Mouse (Mus musculus): ENCODE measurements around the gene Adrb1.
"Not testable (repeated sequence)": the region's sequence is repeated elsewhere in the genome, so short reads cannot be mapped to it uniquely, and the experiment has no call there.

The Adrb1 gene

DNA sequence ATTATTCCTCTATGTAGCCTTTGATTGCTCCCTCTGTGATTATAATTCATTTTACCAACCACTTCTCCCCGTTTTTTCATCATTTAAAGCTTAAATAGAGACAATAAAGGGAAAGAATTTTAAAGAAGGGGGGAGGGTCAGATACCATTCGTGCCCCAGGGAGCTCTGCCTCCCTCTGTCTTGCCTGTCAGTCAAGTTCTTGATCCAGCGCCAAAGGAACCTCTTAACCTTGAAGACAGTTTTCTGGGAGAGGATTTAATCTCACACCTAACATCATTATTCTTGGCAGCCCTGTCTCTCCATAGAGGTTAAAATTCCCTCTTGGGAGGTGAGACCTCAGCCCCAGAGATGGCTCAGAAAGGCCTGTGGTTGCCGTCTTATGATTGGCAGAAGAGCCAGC, 28.7 kb downstream of the Adrb1 start:
- DNase-seq, result no peak

DNA sequence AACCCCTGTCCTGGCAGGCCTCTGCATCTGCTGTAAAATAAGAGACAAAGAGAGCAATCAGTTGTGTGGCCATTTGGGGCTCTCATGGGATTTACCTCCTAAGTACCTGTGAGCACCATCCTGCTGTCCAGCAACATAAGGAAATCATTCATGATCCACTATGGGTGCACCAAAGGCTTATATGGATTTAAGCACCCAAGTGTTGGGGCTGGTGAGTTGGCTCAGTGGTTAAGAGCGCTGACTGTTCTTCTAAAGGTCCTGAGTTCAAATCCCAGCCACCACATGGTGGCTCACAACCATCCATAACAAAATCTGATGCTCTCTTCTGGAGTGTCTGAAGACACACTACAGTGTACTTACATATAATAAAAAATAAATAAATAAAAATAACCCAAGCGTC, 32.5 kb downstream of the Adrb1 start:
- DNase-seq, result not testable (repeated sequence)

DNA sequence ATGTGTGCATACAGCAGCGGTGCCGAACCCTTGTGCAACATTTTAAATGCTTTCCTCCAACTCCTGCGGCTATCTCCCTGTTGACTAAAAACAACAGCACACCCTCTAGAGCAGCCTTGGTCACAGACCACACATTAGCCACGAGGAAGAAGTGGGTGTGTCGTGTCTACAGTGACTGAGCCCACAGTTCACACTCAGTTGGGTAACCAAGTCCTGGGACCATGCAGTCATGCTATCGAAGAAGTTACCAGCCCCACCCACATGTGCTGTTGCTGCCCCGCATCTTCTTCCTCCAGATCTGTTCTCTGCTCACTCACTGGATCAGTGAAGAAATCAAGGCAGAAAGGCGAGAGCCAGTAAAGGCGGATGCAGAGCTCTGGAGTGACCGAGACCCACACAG, 34.4 kb downstream of the Adrb1 start:
- DNase-seq, result no peak

DNA sequence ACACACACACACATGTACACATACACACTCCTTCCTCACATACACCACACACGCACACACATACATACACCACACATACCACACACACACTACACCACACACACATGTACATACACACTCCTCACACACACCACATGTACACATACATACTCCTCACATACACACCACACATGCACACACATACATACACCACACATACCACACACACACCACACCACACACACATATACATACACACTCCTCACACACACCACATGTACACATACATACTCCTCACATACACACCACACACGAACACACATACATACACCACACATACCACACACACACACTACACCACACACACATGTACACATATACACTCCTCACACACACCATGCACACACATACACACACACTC, 36.3 kb downstream of the Adrb1 start:
- no peak for DNase-seq

DNA sequence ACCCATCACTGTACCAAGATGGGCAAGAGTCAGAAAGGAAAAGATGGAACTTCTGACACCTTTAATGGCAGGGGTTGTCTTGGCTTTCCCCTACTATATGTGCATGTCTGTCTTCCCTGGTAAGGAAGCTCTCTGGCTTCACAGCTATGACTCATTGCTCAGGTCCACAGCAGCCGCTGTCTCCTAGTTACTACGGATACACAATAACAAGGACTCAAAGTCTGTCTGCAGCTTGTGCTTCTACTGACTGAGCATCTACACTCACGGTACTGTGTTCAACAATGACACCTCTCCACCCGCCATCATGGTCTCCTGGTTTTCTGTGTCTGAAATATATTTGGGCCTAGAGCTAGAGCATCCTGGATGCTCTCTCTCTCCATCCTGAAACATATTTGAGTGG, 37.7 kb downstream of the Adrb1 start:
- no peak for DNase-seq

DNA sequence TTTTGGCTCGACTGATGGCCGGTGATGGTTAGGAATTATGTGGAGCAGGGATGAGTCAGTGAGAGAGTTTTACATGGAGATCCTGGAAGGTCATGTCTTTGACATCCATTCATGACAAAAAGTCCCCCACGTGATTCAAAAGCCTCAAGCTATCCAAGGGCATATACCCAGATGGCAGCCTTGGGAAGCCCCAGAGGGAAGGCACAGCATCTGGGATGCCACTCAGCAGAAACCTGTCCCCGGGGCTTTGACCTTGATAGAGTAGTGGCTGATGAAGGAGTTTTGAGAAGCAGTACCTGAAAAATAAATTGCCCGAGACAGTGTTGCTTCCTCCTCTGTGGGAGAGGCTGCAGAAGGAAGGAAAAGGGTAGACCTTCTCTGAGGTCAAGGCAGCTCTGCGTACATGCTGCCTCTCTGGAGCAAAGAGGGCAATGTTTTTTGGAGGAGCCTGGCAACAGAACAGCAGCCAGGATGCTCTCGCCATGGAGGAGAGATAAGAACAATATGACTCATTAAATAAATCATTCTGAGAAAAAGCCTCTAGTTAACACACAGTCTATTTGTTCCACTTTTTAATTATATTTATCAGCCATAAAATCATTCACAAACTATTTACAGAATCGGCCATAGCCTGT, 38.4 kb downstream of the Adrb1 start:
- DNase-seq, result no peak

DNA sequence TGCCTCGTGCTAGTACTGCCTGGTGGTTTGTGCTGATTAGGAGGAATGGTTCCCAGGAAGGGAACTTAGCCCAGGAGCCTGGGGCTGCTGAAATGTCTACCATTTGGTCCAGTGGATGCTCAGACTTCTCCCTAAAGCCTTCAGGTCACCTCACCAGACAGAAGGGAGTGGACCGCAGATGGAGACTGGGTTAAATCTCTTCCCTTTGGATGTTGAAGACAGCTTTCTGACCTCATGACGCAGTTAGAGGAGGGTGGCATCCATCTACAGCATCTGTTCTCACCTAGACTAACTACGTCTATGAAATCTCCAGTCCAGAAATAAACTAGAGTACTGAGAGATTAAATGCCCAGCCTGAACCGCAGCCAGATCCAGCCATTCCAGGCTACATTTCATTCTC, 39.1 kb downstream of the Adrb1 start:
- no peak for DNase-seq

DNA sequence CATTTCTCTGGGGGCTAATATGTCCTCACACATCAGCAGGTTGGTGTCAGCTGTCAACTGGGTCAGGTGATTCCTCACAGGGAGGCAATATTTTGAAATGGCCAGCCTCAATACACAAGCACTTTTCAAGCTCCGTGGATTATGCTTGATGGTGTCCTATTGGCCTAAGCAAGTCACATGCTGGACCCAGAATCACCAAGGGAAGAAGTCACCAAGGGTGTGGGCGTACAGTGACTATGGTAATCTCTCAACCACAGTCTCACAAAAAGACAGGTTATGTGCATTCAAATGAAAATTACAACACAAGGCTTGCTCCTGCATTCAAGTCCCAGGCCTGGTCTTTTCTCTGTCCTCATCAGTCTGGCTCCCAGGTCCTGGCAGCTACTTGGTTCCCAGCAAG, 39.7 kb downstream of the Adrb1 start:
- no peak for DNase-seq

DNA sequence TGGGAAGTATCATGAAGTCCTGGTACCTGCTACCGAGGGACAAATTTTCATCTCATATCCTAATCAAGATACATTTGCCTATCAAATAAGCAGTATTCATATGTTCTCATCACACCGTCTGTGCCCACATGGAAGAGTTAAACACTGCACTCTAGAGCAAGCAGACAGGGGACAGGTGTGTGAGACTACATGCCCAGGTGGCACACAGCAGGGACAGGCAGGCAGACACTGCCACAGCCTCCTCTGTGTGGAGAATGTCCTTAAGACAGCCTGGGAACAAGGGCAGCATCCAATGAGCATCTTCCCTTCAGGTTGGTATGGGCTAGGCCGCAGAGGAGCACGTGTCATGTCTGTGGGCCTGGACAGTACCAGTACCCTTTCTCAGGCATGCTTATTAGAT, 40.7 kb downstream of the Adrb1 start:
- DNase-seq, result no peak

DNA sequence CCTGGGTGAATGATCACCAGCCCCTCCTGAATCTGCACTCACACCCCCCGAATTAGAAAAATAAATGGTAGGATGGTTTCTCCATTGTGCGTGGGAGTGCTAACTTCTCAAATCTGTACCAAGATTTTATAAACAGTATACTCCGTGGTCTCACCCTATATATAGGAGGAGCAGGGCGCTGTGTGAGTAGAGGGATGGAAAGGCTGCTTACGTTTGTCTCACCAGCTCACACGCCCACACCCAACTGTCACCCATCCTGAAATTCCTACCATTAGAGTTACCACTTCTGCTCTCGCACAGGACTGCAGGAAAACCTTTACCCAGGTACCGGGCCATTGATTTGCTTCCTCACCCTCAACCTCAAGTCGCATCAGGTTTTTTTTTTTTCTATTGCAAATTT, 47.0 kb downstream of the Adrb1 start:
- no peak for DNase-seq

DNA sequence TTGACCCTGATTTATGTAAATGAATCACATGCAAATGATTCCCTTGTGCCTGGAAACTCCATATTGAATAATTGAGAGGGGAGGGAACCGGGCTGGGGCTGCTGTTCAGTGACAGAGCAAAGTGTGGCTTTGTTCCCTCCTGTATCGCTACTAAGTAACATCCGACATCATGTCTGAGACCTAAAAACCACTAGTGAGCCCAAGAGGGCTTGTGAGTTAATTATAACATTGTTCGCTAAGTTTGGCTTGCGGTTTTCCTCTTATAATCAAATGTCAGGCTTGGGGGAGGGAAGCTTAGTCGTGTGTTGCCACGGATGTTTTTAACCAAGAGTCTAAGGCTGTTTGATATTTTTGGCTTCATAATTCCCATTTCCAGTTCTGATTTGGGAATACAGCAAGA, 50.2 kb downstream of the Adrb1 start:
- DNase-seq, result no peak

DNA sequence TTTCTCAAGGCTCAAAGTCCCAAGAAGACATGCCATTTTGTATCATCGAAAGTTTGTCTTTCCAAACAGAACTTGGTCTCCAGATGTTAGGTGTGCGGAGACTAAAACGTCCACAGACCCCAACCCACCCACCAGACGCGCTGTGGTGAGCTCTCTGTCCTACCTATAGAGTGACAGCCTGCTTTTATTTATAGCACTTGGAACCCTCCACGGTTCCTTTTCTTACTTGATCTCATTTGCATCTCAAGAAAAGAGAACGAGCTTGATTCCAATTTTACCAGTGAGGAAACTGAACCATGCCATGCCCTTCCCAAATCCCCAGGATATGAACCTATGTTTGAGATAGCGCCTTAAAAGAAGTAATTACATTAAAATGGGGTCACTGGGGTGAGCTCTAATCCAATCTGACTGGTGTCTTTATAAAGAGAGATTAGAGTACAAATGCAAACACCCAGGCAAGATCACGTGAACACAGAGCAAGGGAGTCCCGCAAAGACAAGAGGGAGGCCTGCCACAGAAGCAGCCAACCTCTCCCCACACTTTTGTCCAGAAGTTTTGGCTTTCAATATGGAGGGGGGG, 51.5 kb downstream of the Adrb1 start:
- DNase-seq, result no peak

DNA sequence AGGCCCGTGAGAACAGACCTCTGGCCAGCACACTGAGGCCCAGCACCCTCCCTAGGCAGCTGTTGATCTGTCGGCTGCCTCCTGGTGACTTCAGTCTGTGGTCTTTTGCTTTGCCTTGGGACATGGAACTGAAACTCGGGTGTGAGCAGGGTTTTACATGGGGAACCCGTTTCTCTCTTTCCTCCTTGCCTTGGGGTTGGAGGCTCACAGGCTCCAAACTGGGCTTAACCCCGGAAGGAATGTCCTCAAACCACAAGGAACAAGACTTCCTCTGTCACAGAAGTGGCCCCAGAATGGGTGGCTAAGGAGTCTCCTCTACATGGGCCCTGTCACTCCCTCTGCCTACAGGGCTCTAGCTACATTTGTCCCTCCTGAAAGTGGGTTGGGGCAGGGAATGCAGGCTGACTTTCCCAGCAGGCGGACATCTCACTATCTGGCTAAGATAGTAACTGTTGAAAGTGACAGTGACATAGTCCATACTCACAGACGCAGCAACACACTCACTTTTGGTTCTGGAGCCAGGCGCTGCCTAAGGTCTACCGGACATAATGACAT, 52.5 kb downstream of the Adrb1 start:
- DNase-seq, result no peak

DNA sequence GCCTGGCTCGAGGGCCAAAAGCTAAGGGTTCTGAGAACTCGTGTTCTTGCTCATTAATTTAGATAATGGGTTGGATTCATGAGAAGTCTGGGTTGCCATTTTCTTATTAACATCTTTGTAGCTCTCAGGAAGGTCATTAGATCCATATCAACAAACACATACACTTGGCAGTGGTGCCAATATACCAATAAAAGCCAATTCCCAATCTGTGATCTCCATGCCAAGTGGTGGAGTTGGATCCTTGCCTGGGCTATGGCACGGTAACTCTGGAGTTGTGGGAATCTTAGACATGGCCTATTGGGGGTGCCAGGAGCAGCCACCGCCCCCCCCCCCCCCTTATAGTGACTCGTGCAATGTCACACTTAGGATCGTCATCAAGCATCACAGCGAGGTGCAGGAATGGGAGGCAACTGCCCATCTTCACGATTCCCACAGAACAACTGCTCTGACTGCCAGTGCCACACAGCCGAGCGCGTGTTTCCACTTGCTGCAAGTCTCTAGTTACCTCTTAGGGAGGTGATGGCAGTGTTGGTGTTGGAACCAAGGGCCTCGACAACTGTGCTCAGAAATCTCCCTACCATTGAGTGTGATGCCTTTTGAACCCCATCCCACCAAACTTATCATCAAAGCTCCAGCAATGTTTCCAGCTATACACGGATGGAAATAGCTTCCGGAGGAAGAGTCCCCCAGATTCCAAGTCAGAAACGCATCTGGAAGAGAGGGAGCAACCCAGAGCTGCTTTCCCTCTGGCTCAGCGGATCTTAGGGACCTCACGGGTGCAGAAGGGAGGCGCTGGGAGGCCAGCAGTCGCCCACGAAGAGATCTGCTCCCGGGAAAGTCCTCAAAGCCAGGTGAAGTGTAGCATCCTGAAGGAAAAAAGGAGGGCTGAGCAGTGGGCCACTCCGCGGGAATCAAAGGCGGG, 53.2 kb downstream of the Adrb1 start:
- no peak for DNase-seq

DNA sequence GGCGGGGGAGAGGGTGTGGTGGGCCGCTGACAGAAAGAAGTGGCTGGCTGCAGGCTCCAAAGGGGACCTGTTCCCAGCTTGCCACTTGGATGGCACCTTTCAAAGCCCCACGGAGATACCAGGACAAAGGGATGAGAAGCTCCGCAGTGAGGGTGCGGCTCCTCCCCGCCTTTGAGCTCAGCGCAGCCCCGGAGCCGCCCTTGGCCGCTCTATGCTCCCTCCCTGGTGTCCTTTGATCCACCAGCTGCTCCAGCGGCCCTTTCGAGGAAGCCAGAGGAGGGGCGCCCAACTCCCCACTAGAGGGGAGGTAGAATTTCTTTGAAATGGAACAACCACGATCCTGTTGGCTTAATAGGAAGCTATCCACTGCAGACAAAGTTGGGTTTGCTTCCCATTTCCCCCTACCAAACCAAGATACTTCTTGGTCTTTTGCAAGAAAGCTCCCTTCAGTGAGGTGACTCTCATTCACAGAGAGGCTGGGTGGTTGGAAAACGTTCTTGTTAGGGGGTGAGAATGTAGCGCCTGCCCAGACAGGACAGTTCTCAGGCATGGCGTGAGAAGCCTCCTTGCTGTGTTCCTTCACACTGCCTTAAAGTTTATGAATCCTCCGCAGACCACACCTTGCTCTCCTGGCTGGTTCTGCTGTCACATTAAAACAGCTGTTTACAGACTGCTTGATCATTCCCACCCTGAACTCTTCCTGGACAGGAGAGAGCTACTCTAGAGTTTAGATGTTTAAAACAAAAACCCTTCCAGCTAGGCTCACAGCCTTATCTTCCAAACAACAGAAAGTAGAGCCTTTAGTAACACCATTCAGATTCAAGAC, 54.1 kb downstream of the Adrb1 start:
- no peak for DNase-seq

DNA sequence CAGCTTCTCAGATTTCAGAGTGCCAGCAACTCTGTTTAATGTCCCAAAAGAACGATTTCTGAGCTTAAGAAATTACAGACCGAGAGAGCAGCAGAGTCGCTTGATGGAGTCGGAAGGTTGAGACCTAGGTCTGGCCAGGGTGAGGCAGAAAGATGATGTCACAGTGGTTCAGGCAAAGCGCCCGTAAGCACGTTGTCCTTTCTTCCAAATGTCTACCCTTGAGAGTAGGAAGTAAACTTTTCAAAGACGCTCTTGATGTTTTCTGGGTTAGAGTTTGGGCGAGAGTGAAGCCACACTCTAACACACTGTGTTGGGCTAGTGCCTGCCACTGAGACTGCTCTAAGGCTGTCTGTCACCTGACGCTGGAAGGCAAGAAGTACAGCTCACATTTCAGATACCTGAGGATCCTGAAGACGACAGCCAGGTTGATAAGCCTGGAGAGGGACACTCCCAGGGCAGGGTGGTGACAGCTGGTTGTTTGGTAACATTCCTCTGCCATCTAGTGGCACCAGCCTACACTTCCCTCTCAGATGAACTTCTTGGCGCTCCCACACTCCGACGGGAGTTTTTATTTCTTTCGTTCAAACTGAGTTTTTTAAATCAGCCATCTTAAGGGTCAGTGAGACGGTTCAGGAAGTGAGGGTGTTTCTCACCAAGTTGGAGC, 54.9 kb downstream of the Adrb1 start:
- DNase-seq, result peak; percentile 31

DNA sequence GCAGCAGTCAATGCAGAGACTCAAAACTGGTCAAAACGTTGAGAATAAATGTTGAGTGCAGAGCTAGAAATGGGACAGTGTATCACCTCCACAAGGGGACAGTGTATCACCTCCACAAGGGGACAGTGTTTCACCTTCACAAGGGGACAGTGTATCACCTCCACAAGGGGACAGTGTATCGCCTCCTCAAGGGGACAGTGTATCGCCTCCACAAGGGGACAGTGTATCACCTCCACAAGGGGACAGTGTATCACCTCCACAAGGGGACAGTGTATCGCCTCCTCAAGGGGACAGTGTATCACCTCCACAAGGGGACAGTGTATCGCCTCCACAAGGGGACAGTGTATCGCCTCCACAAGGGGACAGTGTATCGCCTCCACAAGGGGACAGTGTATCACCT, 56.5 kb downstream of the Adrb1 start:
- DNase-seq, result not testable (repeated sequence)

All from liver (tissue).